Mouse (Mus musculus) gastrocnemius, adult 2 months (tissue): ENCODE results near the gene Nova2. TPM values are rescaled to one million over a fixed set of nuclear protein-coding genes. Genes with fewer than 3 reads are reported as not detected.

ENCODE experiments used
- DNase-seq: peaks from one replicate; pipeline ENCODE4 v3.0.0; 2022
- H3K27ac ChIP-seq: fragments of 200-600 bp; 2 replicates; pipeline ENCODE4 v1.8.1; 2022; ENCODE audit warnings: mild to moderate bottlenecking
- H3K4me3 ChIP-seq: fragments of 200-600 bp; 2 replicates; pipeline ENCODE4 v1.8.1; 2022; ENCODE audit warnings: mild to moderate bottlenecking, moderate library complexity
- CTCF ChIP-seq: fragments of 200-600 bp; IDR thresholded peaks from 2 replicates; pipeline ENCODE4 v1.8.1; 2022; ENCODE audit warnings: antibody characterized with exemption, mild to moderate bottlenecking, moderate library complexity
- intact Hi-C: fragments of 180-260 bp; cut with DNase I; formaldehyde crosslinking; loops from one replicate; pipeline ENCODE4 v1.15.1; 2025
- total RNA-seq, 2 experiments: library from RNA; stranded (reverse); gene quantifications; 2 replicates each; pipeline ENCODE4 v1.2.3; 2021

Gene Nova2
- total RNA-seq, 2 experiments from 2014 or later, result 1.6 to 2.1 TPM

DNA sequence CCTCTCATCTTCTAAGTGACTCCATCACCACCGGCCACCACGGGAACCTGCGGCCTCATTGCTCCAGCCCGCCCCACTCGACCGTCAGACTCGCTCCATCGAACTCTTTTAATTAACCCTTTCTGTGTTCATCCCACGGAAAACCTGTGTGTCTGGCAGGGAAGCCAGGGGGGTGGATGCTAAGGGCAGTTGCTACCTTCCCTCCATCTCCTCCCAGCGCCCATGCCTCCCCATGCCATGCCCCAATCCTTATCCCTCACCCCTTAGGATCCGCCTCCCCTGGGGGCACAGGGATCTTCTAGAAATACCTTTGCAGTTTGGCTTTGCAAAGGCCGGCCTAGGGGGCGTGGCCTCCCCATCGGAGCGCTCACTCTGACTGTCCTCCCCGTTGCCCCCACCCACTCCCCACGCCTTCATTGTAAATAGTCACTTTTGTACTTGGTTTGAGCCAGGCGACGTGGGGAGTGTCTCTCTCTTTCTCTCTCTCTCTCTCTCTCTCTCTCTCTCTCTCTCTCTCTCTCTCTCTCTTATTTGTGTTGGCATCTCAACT is 37.7 kb downstream of the Nova2 start:
- Histone ChIP-seq H3K27ac (no peak overlapping the region), H3K4me3 (no peak overlapping the region)
- intact Hi-C loops, result no loop called here
- TF ChIP-seq CTCF, result no peak
- no peak for DNase-seq

DNA sequence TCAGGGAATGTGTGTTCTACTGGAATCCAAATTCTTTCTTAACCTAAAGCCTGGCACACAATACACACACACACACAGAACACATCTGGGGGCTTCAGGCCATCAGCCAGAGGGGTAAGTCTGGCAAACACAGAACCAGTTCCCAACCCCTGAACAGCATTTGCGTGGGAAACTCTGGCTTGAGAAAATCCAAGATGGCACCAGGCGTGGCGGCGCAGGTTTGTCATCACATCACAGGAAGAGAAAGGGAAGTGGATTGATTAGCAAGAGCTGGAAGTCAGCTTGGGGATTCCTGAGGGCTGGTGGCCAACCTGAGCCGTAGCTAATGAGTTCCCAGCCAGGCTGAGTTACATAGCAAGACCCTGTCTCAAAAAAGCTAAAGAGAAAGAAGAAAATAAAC is 39.6 kb downstream of the Nova2 start:
- intact Hi-C loops, result no loop called here

DNA sequence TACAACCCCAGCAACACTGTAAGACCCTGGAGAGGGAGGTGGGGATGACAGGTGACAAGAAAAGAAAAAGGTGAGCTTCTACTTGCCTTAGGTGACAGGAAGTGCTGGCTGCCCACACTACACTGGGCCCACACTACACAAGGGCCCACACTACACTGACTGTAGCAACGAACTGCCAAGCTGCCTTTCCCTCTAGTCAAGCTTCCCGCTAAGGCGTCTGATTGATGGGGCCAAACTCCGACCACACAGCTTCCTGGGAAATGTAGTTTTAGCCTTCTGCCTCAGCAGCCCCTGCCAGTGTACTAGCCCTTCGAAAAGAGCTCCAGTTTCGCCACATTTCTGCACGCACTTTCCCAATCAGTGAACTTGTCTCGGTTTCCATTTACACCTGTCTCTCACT is 41.9 kb downstream of the Nova2 start:
- Histone ChIP-seq H3K4me3 (no peak overlapping the region), H3K27ac (no peak overlapping the region)
- no peak for TF ChIP-seq CTCF
- intact Hi-C loops, result no loop called here
- no peak for DNase-seq

More for the DNA sequence above, 39.6 kb downstream of the Nova2 start:
- no peak for TF ChIP-seq CTCF
- no peak for DNase-seq
- no peak overlapping the region for H3K4me3 ChIP-seq
- H3K27ac ChIP-seq, result no peak overlapping the region

DNA sequence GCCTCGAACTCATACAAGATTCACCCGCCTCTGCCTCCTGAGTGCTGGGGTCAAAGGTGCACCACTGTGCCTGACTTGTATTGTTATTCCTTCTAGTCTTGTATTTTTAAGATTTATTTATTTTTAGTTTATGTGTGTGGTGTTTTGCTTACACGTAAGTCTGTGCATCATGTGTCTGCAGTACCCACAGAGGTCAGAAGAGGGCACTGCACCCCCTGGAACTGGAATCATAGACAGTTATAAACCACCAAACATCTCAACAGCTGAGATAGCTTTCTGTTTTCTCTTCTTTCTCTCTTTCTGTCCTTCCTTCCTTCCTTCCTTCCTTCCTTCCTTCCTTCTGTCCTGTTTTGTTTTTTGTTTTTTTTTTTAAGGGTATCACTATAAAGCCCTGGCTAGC is 45.3 kb downstream of the Nova2 start:
- no peak for DNase-seq
- intact Hi-C loops, result no loop called here
- TF ChIP-seq CTCF, result peak; percentile 11; the same call in 1 of the 2 replicates
- Histone ChIP-seq H3K27ac (no peak overlapping the region), H3K4me3 (no peak overlapping the region)

DNA sequence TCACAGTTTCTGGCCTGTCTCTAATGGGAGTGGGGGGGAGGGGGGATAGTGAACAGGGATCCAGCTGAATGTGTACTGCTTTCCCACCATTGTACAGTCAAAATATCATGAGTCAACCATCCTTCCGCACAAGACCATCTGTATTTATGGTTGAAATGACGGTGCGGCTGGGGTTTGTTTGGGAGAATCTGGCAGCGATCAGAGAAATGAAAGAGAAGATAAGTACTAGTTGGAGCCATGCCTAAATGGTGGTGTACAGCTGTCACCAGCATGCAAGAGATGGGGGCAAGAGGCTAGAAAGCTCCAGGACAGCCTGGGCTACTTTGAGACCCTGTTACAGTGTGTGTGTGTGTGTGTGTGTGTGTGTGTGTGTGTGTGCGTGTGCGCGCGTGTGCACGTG is 52.7 kb downstream of the Nova2 start:
- TF ChIP-seq CTCF, result no peak
- DNase-seq, result no peak
- Histone ChIP-seq H3K27ac (no peak overlapping the region), H3K4me3 (no peak overlapping the region)
- intact Hi-C loops, result no loop called here

DNA sequence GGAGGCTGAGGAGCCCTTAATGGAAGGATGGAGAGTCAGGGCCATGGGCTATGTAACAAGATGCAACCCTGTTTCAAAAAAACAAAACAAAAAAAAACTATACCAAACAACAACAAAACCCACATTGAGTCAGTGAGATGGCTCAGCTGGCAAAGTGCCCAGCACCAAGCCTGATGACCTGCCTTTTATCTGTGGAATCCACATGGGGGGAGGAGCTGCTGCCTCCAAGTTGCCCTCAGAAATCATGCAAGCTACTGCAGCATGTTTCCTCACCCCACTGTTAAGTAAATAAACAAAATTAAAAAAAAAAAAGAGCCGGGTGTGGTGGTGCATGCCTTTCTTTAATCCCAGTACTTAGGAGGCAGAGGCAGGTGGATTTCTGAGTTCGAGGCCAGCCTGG is 60.8 kb downstream of the Nova2 start:
- TF ChIP-seq CTCF, result no peak
- no peak for DNase-seq
- no peak overlapping the region for H3K27ac ChIP-seq
- intact Hi-C loops, result no loop called here
- no peak overlapping the region for H3K4me3 ChIP-seq

DNA sequence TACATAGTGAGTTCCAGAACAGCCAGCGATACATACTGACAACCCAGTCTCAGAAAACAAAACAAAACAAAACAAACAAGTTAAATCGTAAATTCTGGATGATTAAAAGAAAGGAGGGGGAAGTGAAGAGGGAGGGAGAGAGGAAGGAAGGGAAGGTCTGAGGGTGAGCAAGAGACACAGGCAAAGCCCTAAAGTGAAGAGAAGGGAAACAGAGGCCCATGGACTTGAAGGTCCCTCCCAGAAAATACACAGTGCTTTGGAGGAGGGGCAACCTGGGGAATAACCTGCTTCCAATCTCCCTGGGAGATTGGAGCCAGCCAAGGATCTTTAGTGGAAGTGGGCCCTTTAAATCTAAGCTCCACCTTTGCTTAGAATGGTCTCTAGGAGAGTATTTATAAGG is 61.4 kb downstream of the Nova2 start, which contains the start of gene Nanos2:
TSS of gene Nanos2 (plus strand) at position 301 of the 400 bp plus-strand sequence.
- DNase-seq, result no peak
- intact Hi-C loops, result no loop called here
- no peak within 1 kb of the TSS for H3K4me3 ChIP-seq
- no peak for TF ChIP-seq CTCF
- no peak within 1 kb of the TSS for H3K27ac ChIP-seq

DNA sequence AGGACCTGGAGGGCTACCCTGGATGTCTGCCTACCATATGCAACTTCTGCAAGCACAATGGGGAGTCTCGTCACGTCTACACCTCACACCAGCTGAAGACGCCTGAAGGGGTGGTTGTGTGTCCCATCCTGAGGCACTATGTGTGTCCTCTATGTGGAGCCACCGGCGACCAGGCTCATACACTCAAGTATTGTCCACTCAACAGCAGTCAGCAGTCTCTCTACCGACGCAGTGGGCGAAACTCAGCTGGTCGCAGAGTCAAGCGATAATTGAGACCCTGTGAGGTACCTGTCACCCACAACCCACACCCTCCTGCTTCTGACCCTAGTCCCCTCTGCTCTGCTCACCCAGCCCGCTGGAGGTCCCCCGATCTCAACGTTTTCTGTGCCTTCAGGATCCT is 62.1 kb downstream of the Nova2 start:
- DNase-seq, result no peak
- Histone ChIP-seq H3K27ac (no peak overlapping the region), H3K4me3 (no peak overlapping the region)
- TF ChIP-seq CTCF, result no peak
- intact Hi-C loops, result no loop called here

DNA sequence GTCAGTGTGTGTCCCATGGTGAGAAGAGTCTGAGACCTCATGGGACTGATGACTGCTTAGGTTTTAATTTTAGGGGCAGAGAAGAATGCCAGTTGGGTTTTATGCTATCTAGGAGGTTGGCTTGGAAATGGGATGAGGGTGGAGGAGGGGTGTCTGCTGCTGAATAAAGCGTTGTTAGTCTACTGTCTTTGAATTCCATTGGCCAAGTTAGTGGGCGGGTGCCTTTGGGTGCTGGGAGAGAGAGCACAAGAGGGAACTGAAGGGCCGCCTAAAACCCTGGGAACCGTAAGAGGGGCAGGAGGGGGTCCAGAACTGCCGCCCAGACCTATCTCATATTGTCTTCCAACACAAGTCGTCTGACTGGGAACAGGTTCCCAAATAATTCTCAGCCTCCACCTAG is 63.1 kb downstream of the Nova2 start:
- DNase-seq, result no peak
- no peak for TF ChIP-seq CTCF
- no peak overlapping the region for H3K27ac ChIP-seq
- intact Hi-C loops, result no loop called here
- no peak overlapping the region for H3K4me3 ChIP-seq

DNA sequence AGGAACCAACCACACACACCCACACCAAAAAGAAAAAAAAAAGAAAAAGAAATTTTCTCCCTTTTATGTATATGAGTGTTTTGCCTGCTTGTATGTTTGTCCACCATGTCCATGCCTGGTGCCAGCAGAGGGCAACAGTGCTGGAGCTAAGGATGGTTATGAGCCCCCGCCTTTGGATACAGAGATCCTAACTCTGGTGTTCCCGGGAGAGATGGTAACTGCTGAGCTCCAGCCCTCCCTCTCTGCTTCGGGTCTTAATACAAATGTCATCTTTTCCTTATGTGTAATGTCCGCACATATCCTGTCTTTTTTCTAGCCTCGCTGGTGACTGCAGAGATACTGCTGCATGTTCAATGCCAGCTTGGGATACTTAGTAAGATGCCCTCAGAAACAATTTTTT is 64.3 kb downstream of the Nova2 start:
- peak overlapping the region; percentile 86 for H3K4me3 ChIP-seq
- intact Hi-C loops, result loop anchor here (5.0 kb wide), 1 partner anchor 98 kb away; no protein-coding TSS in a partner anchor
- peak overlapping the region; percentile 81; the same call in 1 of the 2 replicates for H3K27ac ChIP-seq
- DNase-seq, result no peak
- TF ChIP-seq CTCF, result no peak

DNA sequence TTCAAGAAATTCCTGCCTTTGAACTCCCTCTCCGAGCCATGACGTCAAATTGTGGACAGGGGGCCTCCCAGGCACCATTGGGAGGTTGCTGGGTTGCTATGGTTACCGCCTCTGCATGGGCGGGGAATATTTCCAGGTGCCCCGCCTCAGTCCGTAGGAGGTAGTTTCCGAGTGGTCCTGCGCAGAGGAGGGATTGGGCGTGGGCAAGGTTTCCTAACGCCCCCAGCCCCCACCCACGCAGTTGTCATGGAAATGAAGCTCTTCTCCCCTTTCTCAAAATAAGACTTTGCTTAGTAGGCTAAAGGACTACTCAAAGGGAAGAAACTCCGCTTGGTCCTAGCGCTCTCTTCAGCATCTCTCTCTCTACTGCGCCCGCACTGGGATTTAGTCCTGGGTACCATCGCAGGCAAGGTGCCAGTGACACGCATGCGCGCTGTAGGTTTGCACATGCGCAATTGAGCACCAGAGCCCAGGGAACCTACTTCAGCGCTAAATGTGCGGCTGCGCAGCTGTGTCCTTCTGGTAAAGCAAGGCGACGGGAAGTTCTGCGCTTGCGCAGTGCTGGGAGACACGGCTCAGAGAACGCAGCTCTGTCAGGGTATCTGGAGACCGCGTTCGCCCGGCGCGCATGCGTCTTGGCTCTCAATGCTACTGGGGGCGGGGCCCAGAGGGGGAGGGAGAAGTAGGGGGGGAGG is 65.1 kb downstream of the Nova2 start, which contains the start of gene Mypop:
TSS of gene Mypop (plus strand) at position 645 of the 695 bp plus-strand sequence.
- peak within 1 kb of the TSS; percentile 86 for H3K4me3 ChIP-seq
- intact Hi-C loops, result loop anchor here (5.0 kb wide), 1 partner anchor 98 kb away; no protein-coding TSS in a partner anchor
- TF ChIP-seq CTCF, result no peak
- peak; percentile 100 for DNase-seq
- H3K27ac ChIP-seq, result peak within 1 kb of the TSS; percentile 82

DNA sequence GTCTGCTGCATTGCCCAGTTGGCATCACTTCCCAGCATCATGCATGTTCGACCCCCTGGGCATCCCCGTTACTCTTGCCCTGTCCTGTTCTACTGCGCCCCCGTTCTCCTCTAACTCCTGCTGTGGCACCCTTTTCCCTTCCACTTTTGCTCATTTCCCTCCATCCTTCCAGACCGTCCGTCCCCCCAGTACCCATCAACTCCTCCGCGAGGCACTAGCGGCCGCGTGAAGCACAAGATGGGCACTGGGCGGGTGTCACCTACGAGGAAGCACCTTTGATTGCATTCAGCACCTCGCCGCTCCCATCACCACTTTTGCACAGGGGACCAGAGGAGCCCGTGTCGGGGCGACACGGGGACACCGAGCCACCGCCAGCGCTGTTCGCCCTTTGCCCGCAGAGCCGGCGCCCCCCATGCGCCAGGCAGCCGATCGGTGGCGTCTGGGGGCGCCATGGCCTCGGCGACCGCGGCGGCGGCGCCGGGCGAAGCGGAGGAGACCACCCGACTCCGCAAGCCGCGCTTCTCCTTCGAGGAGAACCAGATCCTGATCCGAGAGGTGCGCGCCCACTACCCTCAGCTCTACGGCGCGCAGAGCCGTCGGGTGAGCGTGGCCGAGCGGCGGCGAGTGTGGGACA is 66.1 kb downstream of the Nova2 start:
- DNase-seq, result no peak
- no peak for TF ChIP-seq CTCF
- intact Hi-C loops, result loop anchor here (5.0 kb wide), 1 partner anchor 99 kb away; no protein-coding TSS in a partner anchor
- H3K27ac ChIP-seq, result peak overlapping the region; percentile 82
- H3K4me3 ChIP-seq, result peak overlapping the region; percentile 86

DNA sequence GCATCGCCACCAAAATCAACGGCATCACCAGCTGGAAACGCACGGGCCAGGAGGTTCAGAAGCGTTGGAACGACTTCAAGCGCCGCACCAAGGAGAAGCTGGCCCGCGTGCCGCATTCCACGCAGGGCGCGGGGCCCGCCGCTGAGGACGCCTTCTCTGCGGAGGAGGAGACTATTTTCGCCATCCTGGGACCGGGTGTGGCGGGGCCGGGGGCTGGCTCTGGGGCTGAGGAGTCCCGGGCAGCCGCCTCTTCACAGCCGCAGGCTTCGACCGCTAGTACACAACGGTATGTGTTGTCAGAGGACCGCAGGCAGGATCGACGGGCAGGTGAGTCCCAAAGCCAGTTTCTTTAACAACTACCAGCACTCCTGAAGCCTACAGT is 66.6 kb downstream of the Nova2 start:
- Histone ChIP-seq H3K4me3 (peak overlapping the region; percentile 86), H3K27ac (peak overlapping the region; percentile 82)
- DNase-seq, result peak; percentile 59
- TF ChIP-seq CTCF, result no peak
- intact Hi-C loops, result loop anchor here (5.0 kb wide), 1 partner anchor 100 kb away; no protein-coding TSS in a partner anchor
